In genomic region chr9:40320405-40320804, GRCm38 (mm10) we compare ENCODE assay signal across 9 mouse cellular contexts. TPM values are rescaled to one million over a fixed set of nuclear protein-coding genes. Genes with fewer than 3 reads are reported as not detected.
DNase-seq lines count a peak whose midpoint lies in the region; ATAC-seq and TF ChIP-seq lines count a peak whose summit lies in the region.
"Had no signal": no experiment of that assay in that cellular context is flagged by ENCODE, and none has a peak within 500 bp of the region (broad histone marks: within the 10 kb centered on the region; RNA-seq: fewer than 3 reads in every experiment).

No protein-coding gene starts in this region.

- TF ChIP-seq EP300 in liver, postnatal 0 days (IDR thresholded peaks at IDR 0.05; ENCODE audit: low read depth): no peak

- no peaks in the 10 kb centered on the region for H3K9me3 ChIP-seq in embryonic facial prominence, embryonic 10.5 days
- no peaks in the 10 kb centered on the region for H3K9me3 ChIP-seq in liver, postnatal 0 days (ENCODE audit: low read length)

- peak overlapping the region; percentile 84 for H3K27ac ChIP-seq in layer of hippocampus, adult 2 months
- H3K27ac ChIP-seq in embryonic facial prominence, embryonic 10.5 days (replicated peaks): peak overlapping the region; percentile 81; the same call in 1 of the 2 replicates
- 0 out of 2 replicates have a peak overlapping the region, but pooled peaks have one; percentile 51 for H3K27ac ChIP-seq in liver, postnatal 0 days (ENCODE audit: low read depth)

- no peaks in the 10 kb centered on the region for H3K27me3 ChIP-seq in embryonic facial prominence, embryonic 10.5 days (replicated peaks; ENCODE audit: low read depth, poor library complexity, severe bottlenecking)
- no peaks in the 10 kb centered on the region for H3K27me3 ChIP-seq in liver, postnatal 0 days (ENCODE audit: insufficient read depth, low read length)

- TF ChIP-seq CTCF in layer of hippocampus, adult 2 months (conservative IDR thresholded peaks at IDR 0.05): peak; percentile 39
- no peak for TF ChIP-seq CTCF in liver, postnatal 0 days (IDR thresholded peaks at IDR 0.05; ENCODE audit: low read depth)

- H3K4me2 ChIP-seq in liver, postnatal 0 days (ENCODE audit: low read depth, low read length): 0 out of 2 replicates have a peak overlapping the region, but pooled peaks have one; percentile 32

- DNase-seq in cerebellum, adult 9-11 months: peak; percentile 68
- no peak for DNase-seq in cerebellum, adult 8-10 months
- DNase-seq in layer of hippocampus, adult 2 months (ENCODE audit: low spot score in 2 of 2): no peak
- no peak for DNase-seq in layer of hippocampus, postnatal 25 days (ENCODE audit: extremely low spot score in 1 of 2, low spot score in 1 of 2)
- no peak for DNase-seq in embryonic facial prominence, embryonic 10.5 days (ENCODE audit: low spot score)
- no peak for DNase-seq in liver, postnatal 0 days
- no peak for DNase-seq in embryo, embryonic 11 days
- DNase-seq in layer of hippocampus, postnatal 36 days: no peak

- peak overlapping the region; percentile 35 for H3K4me3 ChIP-seq in layer of hippocampus, adult 2 months
- H3K4me3 ChIP-seq in embryonic facial prominence, embryonic 10.5 days: no peak overlapping the region
- no peak overlapping the region for H3K4me3 ChIP-seq in liver, postnatal 0 days (ENCODE audit: low read depth, low read length)

- H3K4me1 ChIP-seq in embryonic facial prominence, embryonic 10.5 days: peaks cover 19% of the 10 kb centered on the region
- H3K4me1 ChIP-seq in liver, postnatal 0 days (ENCODE audit: insufficient read depth): peaks cover 17% of the 10 kb centered on the region

- no peak overlapping the region for H3K9ac ChIP-seq in liver, postnatal 0 days (replicated peaks)

- no peak for ATAC-seq in liver, postnatal 0 days

- H3K36me3 ChIP-seq in embryonic facial prominence, embryonic 10.5 days (replicated peaks): peaks cover 9% of the 10 kb centered on the region
- no peaks in the 10 kb centered on the region for H3K36me3 ChIP-seq in liver, postnatal 0 days (replicated peaks; ENCODE audit: insufficient read depth, low read length)

- WGBS in embryonic facial prominence, embryonic 10.5 days: 86% methylated on average over 8 of the region's 8 CpGs
- WGBS in liver, postnatal 0 days (ENCODE audit: insufficient replicate concordance): 74% methylated on average over 8 of the region's 8 CpGs

RNA-seq across cellular contexts. Expression of gene Scn3b, which starts 51.4 kb away (rescaled TPM):
- total RNA-seq in layer of hippocampus, adult 2 months (2021): 100 to 1,000 TPM; 254 to 266 TPM
- 100 to 1,000 TPM; 248 to 274 TPM for total RNA-seq in layer of hippocampus, postnatal 25 days (2021)
- polyA plus RNA-seq in embryonic facial prominence, embryonic 10.5 days (2016; fragmentation: Nextera tagmentation; extraction: Ambion mirVana): 2.2 and 2.7 TPM in 2 replicates
- polyA plus RNA-seq in liver, postnatal 0 days (2015; fragmentation: Nextera tagmentation; extraction: Ambion mirVana): 0.15 TPM in 2 replicates
- total RNA-seq in layer of hippocampus, postnatal 36 days (2021): 100 to 1,000 TPM; 249 to 260 TPM
- polyA plus RNA-seq: C2C12 had no signal
